Mouse (Mus musculus) ES-Bruce4 (cell line): Measurements from ENCODE around the gene Mrgpre. TPM values are rescaled to one million over a fixed set of nuclear protein-coding genes. Genes with fewer than 3 reads are reported as not detected.

Experiments
- H3K27ac ChIP-seq: 2 replicates; pipeline ENCODE4 v1.5.1; 2012; ENCODE audit warnings: low read length, inconsistent platforms; ENCODE audit not compliant: insufficient read depth
- H3K27me3 ChIP-seq: 2 replicates; pipeline ENCODE4 v1.6.1; 2012; ENCODE audit warnings: mild to moderate bottlenecking, low read length, inconsistent platforms; ENCODE audit not compliant: control insufficient read depth, poor library complexity, insufficient read depth, severe bottlenecking
- H3K36me3 ChIP-seq: 2 replicates; pipeline ENCODE4 v1.6.1; 2012; ENCODE audit warnings: inconsistent platforms, mild to moderate bottlenecking, low read length, moderate library complexity; ENCODE audit not compliant: control insufficient read depth, poor library complexity, insufficient read depth, severe bottlenecking
- H3K4me1 ChIP-seq: one replicate; pipeline ENCODE4 v1.8.1; 2011; ENCODE audit warnings: low read length; ENCODE audit not compliant: control insufficient read depth, insufficient read depth
- H3K4me3 ChIP-seq: 2 replicates; pipeline ENCODE4 v1.5.1; 2011; ENCODE audit warnings: low read depth, mild to moderate bottlenecking, low read length
- H3K9ac ChIP-seq: 2 replicates; pipeline ENCODE4 v1.6.1; 2012; ENCODE audit warnings: low read depth, mild to moderate bottlenecking, inconsistent platforms; ENCODE audit not compliant: poor library complexity, severe bottlenecking
- H3K9me3 ChIP-seq: replicated peaks from 2 replicates; pipeline ENCODE4 v1.6.1; 2012; ENCODE audit warnings: mild to moderate bottlenecking, low read length, inconsistent platforms; ENCODE audit not compliant: control insufficient read depth, poor library complexity, insufficient read depth, severe bottlenecking
- CTCF ChIP-seq: IDR thresholded peaks from one replicate; pipeline ENCODE4 v1.8.1; 2011; ENCODE audit warnings: low read depth, low read length
- EP300 ChIP-seq: IDR thresholded peaks from 2 replicates; pipeline ENCODE4 v1.6.1; 2011; ENCODE audit warnings: low read depth, low read length; ENCODE audit not compliant: insufficient read depth
- POLR2A ChIP-seq: IDR thresholded peaks from one replicate; pipeline ENCODE4 v1.8.1; 2011; ENCODE audit warnings: low read length; ENCODE audit not compliant: insufficient read depth
- polyA plus RNA-seq: library from polyadenylated mRNA; stranded (reverse); fragments of >200 nt; gene quantifications from 2 replicates; pipeline ENCODE4 v1.2.4, GENCODE M21; 2011; ENCODE audit warnings: low read depth; ENCODE audit not compliant: missing spikeins, insufficient read depth, insufficient read length

Gene Mrgpre
- polyA plus RNA-seq, 1 experiment: 0.48 TPM

- Histone ChIP-seq H3K36me3 (no peaks in the 10 kb centered on the region), H3K27me3 (no peaks in the 10 kb centered on the region), H3K4me1 (no peaks in the 10 kb centered on the region), H3K4me3 (no peak overlapping the region), H3K9ac (no peak overlapping the region), H3K9me3 (no peaks in the 10 kb centered on the region), H3K27ac (no peak overlapping the region)
- TF ChIP-seq POLR2A (no peak), CTCF (peak; percentile 94)
These were observed 36.0 kb downstream of the Mrgpre start for GRCm38 (mm10) chr7:143748041-143748868.

GRCm38 (mm10) chr7:143740653-143741052, 43.6 kb downstream of the Mrgpre start:
- Histone ChIP-seq H3K36me3 (no peaks in the 10 kb centered on the region), H3K4me1 (peaks cover 1% of the 10 kb centered on the region), H3K27ac (no peak overlapping the region), H3K9ac (peak overlapping the region; percentile 69), H3K4me3 (peak overlapping the region; percentile 51), H3K9me3 (no peaks in the 10 kb centered on the region), H3K27me3 (no peaks in the 10 kb centered on the region)
- no peak for TF ChIP-seq CTCF
- TF ChIP-seq EP300: no peak
- TF ChIP-seq POLR2A: no peak

GRCm38 (mm10) chr7:143739511-143740461, 44.5 kb downstream of the Mrgpre start:
- TF ChIP-seq POLR2A (no peak), EP300 (0 out of 2 replicates have a peak, but pooled peaks have one; percentile 17), CTCF (no peak)
- no peaks in the 10 kb centered on the region for H3K36me3 ChIP-seq
- peaks cover 1% of the 10 kb centered on the region for H3K4me1 ChIP-seq
- H3K27ac ChIP-seq: no peak overlapping the region
- peak overlapping the region; percentile 69 for H3K9ac ChIP-seq
- H3K9me3 ChIP-seq: no peaks in the 10 kb centered on the region
- H3K4me3 ChIP-seq: peak overlapping the region; percentile 51
- H3K27me3 ChIP-seq: no peaks in the 10 kb centered on the region

DNA sequence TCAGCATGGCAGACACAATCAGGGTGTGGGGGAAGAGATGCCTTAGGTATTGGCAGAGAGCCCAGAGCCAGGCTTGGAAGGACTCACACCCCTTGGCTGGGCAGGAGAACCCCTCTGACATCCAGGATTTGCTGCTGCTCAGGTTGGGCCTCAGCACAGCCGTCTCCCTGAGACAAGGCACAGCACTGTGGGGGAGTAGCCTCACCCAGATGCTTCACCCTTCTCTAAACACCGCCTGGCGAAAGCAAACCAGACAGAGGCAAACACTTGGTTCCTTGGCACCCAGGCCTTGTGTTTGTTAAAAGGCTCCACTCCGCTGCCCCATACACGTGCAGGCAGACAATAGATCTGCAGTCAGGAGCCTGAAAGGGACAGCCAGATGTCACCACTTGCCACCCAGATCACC, 45.7 kb downstream of the Mrgpre start:
- H3K4me3 ChIP-seq: no peak overlapping the region
- H3K4me1 ChIP-seq: peaks cover 1% of the 10 kb centered on the region
- no peak overlapping the region for H3K9ac ChIP-seq
- no peaks in the 10 kb centered on the region for H3K36me3 ChIP-seq
- H3K27me3 ChIP-seq: no peaks in the 10 kb centered on the region
- H3K9me3 ChIP-seq: no peaks in the 10 kb centered on the region
- TF ChIP-seq POLR2A (no peak), EP300 (no peak), CTCF (no peak)
- H3K27ac ChIP-seq: no peak overlapping the region

DNA sequence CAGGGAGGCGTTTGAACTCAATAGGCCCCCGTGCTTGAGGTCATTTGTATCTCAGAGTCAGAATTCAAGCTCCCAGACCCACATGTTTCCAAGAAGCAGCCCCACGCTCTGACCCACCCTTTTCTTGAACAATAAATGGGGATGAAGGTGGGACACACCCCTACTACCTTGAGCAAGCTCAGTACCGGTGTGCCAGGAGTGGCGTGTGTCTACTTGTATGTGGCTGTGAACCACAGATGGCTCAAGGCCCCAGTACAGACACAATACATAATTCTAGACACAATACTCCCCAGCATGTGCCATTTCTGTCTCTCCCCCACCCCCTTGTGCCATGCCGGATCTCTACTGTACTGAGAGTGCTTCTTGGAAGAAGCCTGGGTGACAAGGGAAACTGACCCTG, 46.1 kb downstream of the Mrgpre start:
- H3K27ac ChIP-seq: no peak overlapping the region
- H3K9ac ChIP-seq: no peak overlapping the region
- H3K27me3 ChIP-seq: no peaks in the 10 kb centered on the region
- peaks cover 1% of the 10 kb centered on the region for H3K4me1 ChIP-seq
- no peak overlapping the region for H3K4me3 ChIP-seq
- no peak for TF ChIP-seq POLR2A
- no peak for TF ChIP-seq CTCF
- TF ChIP-seq EP300: no peak
- no peaks in the 10 kb centered on the region for H3K9me3 ChIP-seq
- no peaks in the 10 kb centered on the region for H3K36me3 ChIP-seq

- TF ChIP-seq POLR2A (no peak), EP300 (no peak), CTCF (no peak)
- H3K27me3 ChIP-seq: no peaks in the 10 kb centered on the region
- H3K36me3 ChIP-seq: no peaks in the 10 kb centered on the region
- no peaks in the 10 kb centered on the region for H3K9me3 ChIP-seq
- H3K4me3 ChIP-seq: no peak overlapping the region
- no peak overlapping the region for H3K27ac ChIP-seq
- no peaks in the 10 kb centered on the region for H3K4me1 ChIP-seq
- no peak overlapping the region for H3K9ac ChIP-seq
These were observed 50.6 kb downstream of the Mrgpre start for GRCm38 (mm10) chr7:143733746-143734145.
